Mouse (Mus musculus) naive thymus-derived CD4-positive, alpha-beta T cell, adult 2 months (primary cell): ENCODE measurements around the gene Slc39a3.
"Not testable (repeated sequence)": the region's sequence is repeated elsewhere in the genome, so short reads cannot be mapped to it uniquely, and the experiment has no call there.

Experiments used
- DNase-seq: peaks from one replicate; pipeline ENCODE4 v3.0.0-alpha.2; 2011; ENCODE audit warnings: low read depth

Gene Slc39a3

DNA sequence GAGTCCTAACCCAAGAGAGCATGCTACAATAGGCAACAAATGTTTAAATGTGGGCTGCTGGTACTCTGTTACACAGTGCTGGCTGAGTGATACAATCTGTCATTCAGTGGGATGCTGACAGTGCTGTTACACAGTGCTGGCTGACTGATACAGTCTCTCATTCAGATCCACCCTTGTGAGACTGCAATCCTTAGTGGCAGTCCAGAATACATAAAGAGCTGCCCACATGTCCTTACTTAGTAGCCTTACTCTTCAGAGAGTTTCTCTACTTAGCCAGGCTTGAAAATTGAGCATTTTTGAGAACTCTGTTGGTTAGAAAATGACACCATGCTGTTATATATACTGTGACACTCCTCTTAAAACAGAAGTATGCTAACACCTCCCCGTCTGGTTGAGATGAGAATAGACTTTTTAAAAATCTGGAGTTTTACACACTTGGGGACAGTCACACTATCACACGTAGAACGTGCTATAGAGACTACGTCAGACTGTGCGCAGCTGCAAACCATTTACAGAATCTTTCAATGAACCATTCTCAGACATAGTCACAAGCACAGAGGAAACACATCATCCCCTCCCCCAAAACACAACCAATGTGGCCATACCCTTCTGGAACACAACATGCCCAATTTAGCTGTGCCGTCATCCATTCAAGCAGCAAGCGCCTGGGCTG, 31.1 kb downstream of the Slc39a3 start:
- no peak for DNase-seq

DNA sequence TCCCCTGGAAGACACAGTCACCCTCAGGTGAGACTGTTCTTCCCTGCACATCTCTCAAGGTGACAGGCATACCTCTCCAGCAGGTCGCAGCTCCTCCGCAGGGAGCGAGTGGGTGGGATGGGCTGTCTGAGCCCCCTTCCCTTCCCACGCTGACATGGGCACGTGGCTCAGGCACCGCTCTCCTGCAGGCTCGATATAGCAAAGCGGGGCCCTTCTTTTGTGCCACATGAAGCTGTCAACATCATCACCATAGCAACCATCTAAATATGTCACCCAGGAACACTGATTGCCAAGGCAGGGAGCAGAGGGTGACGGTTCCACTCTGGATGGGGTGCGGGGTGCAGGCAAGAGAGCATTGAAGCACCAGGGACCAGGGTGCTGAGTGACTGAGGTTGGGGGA, 36.1 kb downstream of the Slc39a3 start:
- DNase-seq = no peak

GRCm38 (mm10) chr10:81000197-81001062, 36.8 kb downstream of the Slc39a3 start:
- DNase-seq = peak; percentile 34

DNA sequence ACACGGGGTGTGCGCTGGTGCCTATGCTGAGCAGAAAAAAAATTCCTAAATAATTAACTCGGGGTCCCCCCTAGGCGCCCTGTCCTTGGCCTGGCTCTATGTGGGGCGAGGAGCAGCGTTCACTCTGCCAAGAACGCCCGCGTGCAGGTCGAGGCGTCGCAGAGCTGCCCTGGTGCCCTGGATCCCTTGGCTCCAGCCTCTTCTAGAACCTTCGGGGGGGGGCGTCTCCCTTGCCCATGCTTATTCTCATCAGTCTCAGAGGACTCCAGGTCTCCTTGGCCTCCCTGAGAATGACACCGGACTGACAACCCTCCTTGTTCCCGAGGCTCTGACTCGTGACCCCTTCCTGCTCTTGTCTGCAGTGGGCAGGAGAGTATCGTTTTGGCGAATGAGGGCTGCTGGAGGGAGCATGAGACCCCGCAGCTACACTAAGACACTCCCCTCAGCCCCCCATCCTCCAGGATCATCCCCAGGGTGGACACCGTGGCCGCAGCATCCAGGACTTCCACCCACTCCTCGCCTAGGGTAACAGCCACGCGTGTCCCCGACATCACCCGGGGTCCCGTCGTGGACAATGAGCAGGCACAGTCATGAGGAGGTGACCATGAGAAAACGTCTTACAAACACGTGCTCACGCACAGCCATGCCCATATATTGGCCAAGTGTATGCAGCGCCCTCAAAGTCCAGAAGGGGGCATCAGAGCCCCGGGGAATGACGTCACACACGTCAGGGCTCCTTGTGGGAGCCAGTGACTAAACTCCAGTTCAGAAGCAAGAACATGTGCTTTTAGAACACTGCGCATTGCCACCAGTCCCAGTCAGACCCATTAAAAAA, 37.6 kb downstream of the Slc39a3 start:
- peak; percentile 95 for DNase-seq

DNA sequence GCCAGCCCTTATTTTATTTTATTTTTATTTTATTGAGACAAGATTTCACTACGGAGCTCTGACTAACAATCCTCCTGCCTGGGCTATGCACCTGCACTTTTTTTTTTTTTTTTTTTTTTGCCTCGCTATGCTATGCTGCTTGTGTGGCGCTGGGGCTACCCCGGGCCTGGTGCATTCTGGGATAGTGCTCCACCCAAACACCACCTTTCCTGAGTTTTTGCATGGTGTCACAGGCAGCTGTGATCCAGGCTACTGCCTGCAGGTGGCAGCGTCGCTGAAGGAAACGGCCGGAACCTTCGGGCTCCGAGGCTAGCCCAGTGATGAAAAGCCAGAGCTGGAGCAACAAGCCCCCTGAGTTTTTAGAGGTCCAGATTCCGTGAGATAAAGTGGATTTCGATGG, 38.4 kb downstream of the Slc39a3 start:
- DNase-seq = peak; percentile 74

DNA sequence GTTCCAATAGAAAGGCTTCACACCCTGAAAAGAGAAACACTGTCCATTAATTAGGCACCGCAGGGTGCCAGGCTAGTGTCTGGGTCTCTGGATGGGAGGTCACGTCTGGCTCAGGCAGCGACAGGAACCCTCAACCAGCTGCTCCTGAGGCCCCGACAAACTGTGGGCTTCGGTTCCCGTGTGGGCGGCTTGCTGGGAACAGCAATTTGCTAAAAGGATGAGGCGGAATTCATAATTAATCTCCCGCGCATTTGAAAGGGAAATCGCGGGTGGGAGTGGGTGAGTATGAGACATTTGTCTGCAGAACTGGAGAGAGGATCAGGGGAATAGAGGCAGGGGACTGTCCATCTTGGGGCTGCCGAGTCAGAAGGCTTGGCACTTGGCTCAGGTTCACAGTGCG, 39.2 kb downstream of the Slc39a3 start:
- no peak for DNase-seq

DNA sequence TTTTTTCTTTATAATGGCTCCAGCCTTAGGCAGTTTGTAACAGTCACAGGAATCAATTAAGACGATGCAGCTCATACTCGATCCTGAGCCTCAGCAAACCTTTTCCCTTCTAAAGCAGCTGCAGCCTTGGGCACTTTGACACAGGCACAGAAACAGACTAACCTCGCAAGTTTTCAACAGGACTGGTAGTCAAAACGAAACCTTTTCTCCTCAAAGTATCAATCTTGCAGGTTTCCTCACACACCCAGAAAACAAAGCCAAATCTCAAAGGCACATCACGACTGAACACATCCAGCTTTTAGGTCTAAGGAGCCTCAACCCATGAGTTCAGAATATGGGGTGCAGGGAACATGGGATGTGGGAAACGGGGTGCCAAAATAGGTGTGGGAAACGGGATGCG, 39.9 kb downstream of the Slc39a3 start:
- no peak for DNase-seq

- no peak for DNase-seq
These were observed 40.7 kb downstream of the Slc39a3 start for GRCm38 (mm10) chr10:80996501-80996900.

GRCm38 (mm10) chr10:80995091-80995632, 42.1 kb downstream of the Slc39a3 start:
- peak; percentile 89 for DNase-seq

DNA sequence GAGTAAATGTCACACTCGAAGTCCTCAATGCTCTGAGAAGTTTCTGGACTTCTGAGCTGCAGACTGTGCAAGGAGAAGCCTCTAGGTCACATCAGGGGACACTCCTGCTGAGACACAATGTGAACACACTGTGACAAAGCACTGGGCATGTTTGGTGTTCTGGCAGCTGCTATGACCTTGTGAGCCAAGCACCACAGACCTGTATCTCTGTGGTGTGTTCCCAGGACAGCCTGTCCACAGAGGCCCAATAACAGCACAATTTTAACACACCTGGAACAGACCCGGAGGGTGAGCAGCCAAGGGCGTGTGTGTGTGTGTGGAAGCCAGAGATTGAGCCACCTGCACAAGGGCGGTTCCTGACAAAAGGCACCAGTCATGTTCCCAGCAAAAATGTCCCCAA, 42.6 kb downstream of the Slc39a3 start:
- peak; percentile 32 for DNase-seq

DNA sequence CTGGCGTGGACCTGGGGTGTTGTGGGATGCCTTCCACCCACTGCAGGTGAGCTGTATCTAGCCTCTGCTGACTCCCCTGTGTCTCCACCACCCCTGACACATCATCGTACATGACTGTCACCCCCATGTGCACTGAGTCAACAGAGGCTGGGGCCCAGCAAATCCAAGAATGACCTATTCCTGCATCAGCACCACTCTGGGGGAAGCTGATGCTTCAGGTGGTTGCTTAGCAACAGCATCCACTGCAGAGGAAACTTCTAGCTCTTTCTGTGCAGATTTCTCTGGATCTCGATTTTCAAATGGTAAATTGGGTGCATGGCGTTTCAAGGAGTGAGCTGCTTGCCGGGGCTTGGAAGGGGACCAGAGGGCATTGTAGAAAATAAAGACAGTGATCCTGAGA, 44.0 kb downstream of the Slc39a3 start:
- DNase-seq = no peak

GRCm38 (mm10) chr10:80991945-80992344, 45.3 kb downstream of the Slc39a3 start:
- DNase-seq = peak; percentile 15

DNA sequence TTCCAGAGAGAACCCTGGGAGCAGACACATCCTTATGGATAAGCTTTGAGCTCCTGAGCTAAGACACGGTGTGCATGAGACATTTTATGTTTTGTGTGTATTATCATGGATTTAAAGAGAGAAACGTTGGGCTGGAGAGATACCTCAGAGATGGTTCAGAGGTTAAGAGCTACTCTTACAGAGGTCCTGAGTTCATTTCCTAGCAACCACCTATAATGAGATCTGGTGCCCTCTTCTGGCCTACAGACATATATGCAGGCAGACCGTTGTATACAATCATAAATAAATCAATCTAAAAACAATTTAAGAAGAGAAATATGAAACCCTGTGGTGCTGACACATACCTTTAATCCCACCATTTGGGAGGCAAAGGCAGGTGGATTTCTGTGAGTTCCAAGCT, 46.2 kb downstream of the Slc39a3 start:
- peak; percentile 78 for DNase-seq

DNA sequence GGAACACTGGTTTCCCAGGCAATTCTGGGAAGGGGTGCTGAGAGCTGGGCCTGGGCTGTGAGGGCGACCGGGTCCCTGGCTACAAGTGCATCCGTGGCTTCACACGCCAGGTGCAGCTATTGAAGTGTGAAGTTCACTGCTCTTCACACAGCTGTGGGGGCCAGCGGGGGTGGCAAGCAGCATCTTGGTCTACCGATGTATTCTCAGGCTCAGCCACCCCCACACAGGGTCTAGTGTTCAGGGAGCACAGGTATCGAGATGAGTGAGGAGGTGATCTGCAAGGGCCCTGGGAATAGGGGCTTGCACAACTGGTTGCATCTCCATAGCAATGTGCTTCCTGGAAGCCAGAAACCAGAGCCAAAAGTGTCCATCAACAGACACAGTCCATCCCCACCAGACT, 46.8 kb downstream of the Slc39a3 start:
- peak; percentile 32 for DNase-seq

- DNase-seq = not testable (repeated sequence)
These were observed 47.4 kb downstream of the Slc39a3 start for GRCm38 (mm10) chr10:80989854-80990253.

DNA sequence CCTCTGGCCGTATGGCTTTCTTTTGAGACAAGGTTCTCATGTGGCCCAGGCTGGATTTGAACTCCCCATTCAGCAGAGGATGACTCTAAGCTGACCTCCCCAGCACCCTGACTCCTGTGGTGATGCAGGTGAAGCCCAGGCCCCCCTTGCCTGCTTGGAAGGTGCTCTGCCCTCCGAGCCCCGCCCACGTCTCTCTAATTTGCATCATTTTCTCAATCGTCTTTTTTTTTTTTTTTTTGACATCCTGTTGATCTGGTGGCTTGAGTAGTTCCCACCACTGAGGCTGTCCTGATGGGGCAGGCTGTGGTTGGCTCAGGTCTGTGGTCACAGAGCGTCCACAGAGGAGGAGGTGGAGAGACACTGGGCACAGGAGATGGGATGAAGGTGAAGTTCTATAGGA, 47.8 kb downstream of the Slc39a3 start:
- peak; percentile 49 for DNase-seq

- peak; percentile 90 for DNase-seq
These were observed 49.4 kb downstream of the Slc39a3 start for GRCm38 (mm10) chr10:80987709-80988441.

- no peak for DNase-seq
These were observed 50.5 kb downstream of the Slc39a3 start for GRCm38 (mm10) chr10:80986754-80987153.

- peak; percentile 70 for DNase-seq
These were observed 51.1 kb downstream of the Slc39a3 start for GRCm38 (mm10) chr10:80985970-80986701.

DNA sequence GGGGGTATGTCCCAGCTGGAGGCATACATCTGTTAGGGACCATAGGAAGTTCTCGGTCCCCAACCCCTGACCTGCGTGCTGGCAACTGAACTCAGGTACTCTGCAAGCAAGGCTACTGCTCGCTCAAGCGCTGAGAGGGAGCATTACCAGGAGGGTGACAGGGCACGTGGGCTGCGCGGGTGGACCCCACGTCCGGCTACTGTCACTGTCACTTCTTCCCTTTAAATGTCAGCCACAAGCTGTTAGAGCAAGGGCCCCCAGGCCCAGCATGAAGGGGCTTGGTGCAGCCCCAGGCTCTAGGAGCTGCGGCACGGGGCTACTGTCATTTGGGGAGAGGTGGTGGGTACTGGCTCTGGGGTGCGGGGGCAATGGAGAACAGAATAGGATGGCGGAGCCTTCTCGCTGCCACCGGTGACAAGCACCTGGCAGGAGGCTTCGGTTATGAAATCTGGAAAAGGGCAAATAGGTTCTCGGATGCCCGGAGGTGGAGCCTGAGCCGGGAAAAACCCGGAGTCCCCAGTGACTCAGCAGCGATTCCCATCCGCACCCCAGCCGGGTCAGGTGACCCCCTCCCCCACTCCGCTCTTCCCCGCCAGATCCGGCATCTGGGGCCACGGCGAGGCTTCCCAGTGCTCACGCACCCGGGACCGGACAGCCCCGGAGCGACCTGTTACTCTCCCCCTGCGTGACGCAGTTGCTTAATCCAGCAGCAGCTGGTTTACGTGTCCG, 51.8 kb downstream of the Slc39a3 start:
- DNase-seq = peak; percentile 54
